Mouse (Mus musculus): ENCODE data around the gene Ccna1. TPM values are rescaled to one million over a fixed set of nuclear protein-coding genes. Genes with fewer than 3 reads are reported as not detected.

Gene Ccna1
- total and polyA plus RNA-seq, 3 experiments = not detected

DNA sequence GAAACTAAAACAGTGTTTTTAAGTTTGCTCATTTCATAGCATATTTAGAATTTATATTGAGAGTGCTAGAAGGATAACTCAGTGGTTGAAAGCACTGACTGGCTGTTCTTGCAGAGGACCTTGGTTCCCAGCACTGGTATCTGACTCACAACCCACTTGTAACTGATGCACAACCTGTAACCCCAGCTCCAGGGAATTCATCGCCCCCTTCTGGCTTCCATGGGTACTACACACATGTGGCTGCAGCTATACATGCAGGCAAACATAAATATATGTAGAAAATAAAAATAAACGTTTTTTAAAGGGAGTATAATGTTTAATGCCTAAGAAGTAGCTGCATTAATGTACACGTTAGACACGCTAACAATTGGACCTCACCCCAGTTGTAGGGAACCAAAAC is 53.6 kb downstream of the Ccna1 start:
- Histone ChIP-seq H3K27me3 (replicated peaks) (peaks cover 8% of the 10 kb centered on the region), H3K79me2 (replicated peaks; ENCODE audit: control insufficient read depth, extremely low read depth, insufficient read depth, poor library complexity, severe bottlenecking) (no peaks in the 10 kb centered on the region), H3K4me2 (ENCODE audit: insufficient read depth, low read depth, poor library complexity, severe bottlenecking) (no peak overlapping the region), H3K4me1 (ENCODE audit: control insufficient read depth in 1 of 2, insufficient read depth in 2 of 2) (no peaks in the 10 kb centered on the region), H3K4me3 (replicated peaks in 1 of 3; ENCODE audit: low read depth in 2 of 3, low read length in 2 of 3, poor library complexity in 1 of 3) (no peak overlapping the region), H3K36me3 (replicated peaks in 1 of 2; ENCODE audit: control insufficient read depth in 1 of 2, insufficient read depth in 1 of 2, low read length in 1 of 2) (no peaks in the 10 kb centered on the region), H3K27ac (ENCODE audit: insufficient read depth, low read depth) (no peak overlapping the region), H3K9ac (ENCODE audit: insufficient read depth, low read depth) (no peak overlapping the region), H3K9me3 (replicated peaks; ENCODE audit: low read length) (peaks cover 2% of the 10 kb centered on the region)
- DNase-seq (ENCODE audit: extremely low read depth) = no peak
- TF ChIP-seq ZC3H11A (IDR thresholded peaks at IDR 0.05; ENCODE audit: low read depth, low read length) = no peak
- TF ChIP-seq CTCF (conservative IDR thresholded peaks at IDR 0.05 in 1 of 2, IDR thresholded peaks at IDR 0.05 in 1 of 2; ENCODE audit: low read depth in 2 of 2, low read length in 2 of 2) = peak; percentile 7 to 23; a peak in 1 of 4 replicates
- no peak for TF ChIP-seq NELFE (IDR thresholded peaks at IDR 0.05; ENCODE audit: low read depth, low read length)
- TF ChIP-seq E2F4 (IDR thresholded peaks at IDR 0.05; ENCODE audit: insufficient replicate concordance, low read depth, low read length) = no peak
- no peak for TF ChIP-seq RAD21 (IDR thresholded peaks at IDR 0.05; ENCODE audit: low read depth, low read length)
- dilution Hi-C loops (cut with MboI; ENCODE audit: extremely low pct_ligation_motif_present, extremely low pct_unique_long_range_greater_than_20kb, low sequenced_read_pairs) (no loop called here), in situ Hi-C loops (cut with MboI; ENCODE audit: low pct_ligation_motif_present, low pct_unique_long_range_greater_than_20kb, low sequenced_read_pairs) (no loop called here)

Other genes with a start within 250 kb of the Ccna1 start
- gene Rfxap, start 247.7 kb downstream of the Ccna1 start, total RNA-seq (2012; rRNA removed) = 27.9 and 29.0 TPM in 2 replicates
- gene Rfxap, start 247.7 kb downstream of the Ccna1 start, total RNA-seq (2014; rRNA removed) = 32.6 and 38.8 TPM in 2 replicates
- gene Rfxap, start 247.7 kb downstream of the Ccna1 start, polyA plus RNA-seq (2012; ENCODE audit: insufficient read length, low read depth) = 25.8 and 35.0 TPM in 2 replicates
- gene Sertm1, start 139.6 kb downstream of the Ccna1 start, total RNA-seq (2012; rRNA removed) = not detected in 2 replicates
- gene Sertm1, start 139.6 kb downstream of the Ccna1 start, total RNA-seq (2014; rRNA removed) = not detected in 2 replicates
- gene Sertm1, start 139.6 kb downstream of the Ccna1 start, polyA plus RNA-seq (2012; ENCODE audit: insufficient read length, low read depth) = not detected in 2 replicates
- 31.5 and 34.5 TPM in 2 replicates for gene Spg20, start 56.6 kb upstream of the Ccna1 start, total RNA-seq (2012; rRNA removed)
- 37.6 and 38.2 TPM in 2 replicates for gene Spg20, start 56.6 kb upstream of the Ccna1 start, total RNA-seq (2014; rRNA removed)
- 43.0 and 51.3 TPM in 2 replicates for gene Spg20, start 56.6 kb upstream of the Ccna1 start, polyA plus RNA-seq (2012; ENCODE audit: insufficient read length, low read depth)
- 0.08 and 0.13 TPM in 2 replicates for gene Ccdc169, start 81.8 kb upstream of the Ccna1 start, total RNA-seq (2012; rRNA removed)
- 0.15 TPM in 1 of 2 replicates, not detected in the other for gene Ccdc169, start 81.8 kb upstream of the Ccna1 start, total RNA-seq (2014; rRNA removed)
- gene Ccdc169, start 81.8 kb upstream of the Ccna1 start, polyA plus RNA-seq (2012; ENCODE audit: insufficient read length, low read depth) = 0.10 and 0.14 TPM in 2 replicates
- not detected in 2 replicates for gene Sohlh2, start 126.5 kb upstream of the Ccna1 start, total RNA-seq (2012; rRNA removed)
- gene Sohlh2, start 126.5 kb upstream of the Ccna1 start, total RNA-seq (2014; rRNA removed) = not detected in 2 replicates
- gene Sohlh2, start 126.5 kb upstream of the Ccna1 start, polyA plus RNA-seq (2012; ENCODE audit: insufficient read length, low read depth) = not detected in 2 replicates
- gene Dclk1, start 186.9 kb upstream of the Ccna1 start, total RNA-seq (2012; rRNA removed) = not detected in 2 replicates
- not detected in 2 replicates for gene Dclk1, start 186.9 kb upstream of the Ccna1 start, total RNA-seq (2014; rRNA removed)
- gene Dclk1, start 186.9 kb upstream of the Ccna1 start, polyA plus RNA-seq (2012; ENCODE audit: insufficient read length, low read depth) = not detected in 2 replicates

All from CH12.LX (cell line).